In genomic region chr9:62777461-62777860, GRCm38 (mm10) we compare ENCODE assay signal across 9 mouse cellular contexts. TPM values are rescaled to one million over a fixed set of nuclear protein-coding genes. Genes with fewer than 3 reads are reported as not detected.
DNase-seq lines count a peak whose midpoint lies in the region; ATAC-seq and TF ChIP-seq lines count a peak whose summit lies in the region.
"Had no signal": no experiment of that assay in that cellular context is flagged by ENCODE, and none has a peak within 500 bp of the region (broad histone marks: within the 10 kb centered on the region; RNA-seq: fewer than 3 reads in every experiment).

No protein-coding gene starts in this region.

- H3K4me1 ChIP-seq in limb, embryonic 11.5 days (ENCODE audit: control insufficient read depth, insufficient read depth, low read length), result 0 out of 2 replicates have a peak, but pooled peaks cover 2% of the 10 kb centered on the region
- H3K4me1 ChIP-seq in midbrain, embryonic 15.5 days, result peaks cover 9% of the 10 kb centered on the region
- H3K4me1 ChIP-seq in stomach, postnatal 0 days (replicated peaks; ENCODE audit: control insufficient read depth, insufficient read depth), result no peaks in the 10 kb centered on the region

- peak; percentile 31 for DNase-seq in ovary, postnatal 10 days (ENCODE audit: low spot score)
- DNase-seq in ovary, adult 18-20 months (ENCODE audit: low spot score), result no peak
- peak; percentile 61 for DNase-seq in cerebellum, adult 8-10 months
- peak; percentile 80 for DNase-seq in forelimb bud, embryonic 11.5 days (ENCODE audit: low read depth, low spot score)
- peak; percentile 49 for DNase-seq in kidney, adult 11 months
- peak; percentile 85 for DNase-seq in limb, embryonic 11.5 days (ENCODE audit: low spot score)
- peak; percentile 62 for DNase-seq in stomach, postnatal 0 days (ENCODE audit: low spot score)

- peak; percentile 66 for ATAC-seq in limb, embryonic 11.5 days (ENCODE audit: insufficient number of reproducible peaks, low FRiP score, low TSS enrichment, low read depth)
- ATAC-seq in midbrain, embryonic 15.5 days (replicated peaks), result 0 out of 2 replicates have a peak, but pooled peaks have one; percentile 32
- ATAC-seq in stomach, postnatal 0 days (ENCODE audit: low FRiP score, low TSS enrichment), result peak; percentile 45

- WGBS in limb, embryonic 11.5 days, result 7% methylated on average over 5 of the region's 5 CpGs
- 7% methylated on average over 5 of the region's 5 CpGs for WGBS in midbrain, embryonic 15.5 days
- WGBS in stomach, postnatal 0 days, result 7% methylated on average over 5 of the region's 5 CpGs

- H3K4me2 ChIP-seq in limb, embryonic 11.5 days (ENCODE audit: low read depth, severe bottlenecking), result no peak overlapping the region
- no peak overlapping the region for H3K4me2 ChIP-seq in midbrain, embryonic 15.5 days
- no peak overlapping the region; the same call in 1 of the 2 replicates for H3K4me2 ChIP-seq in stomach, postnatal 0 days (replicated peaks; ENCODE audit: low read depth)
- H3K4me2 ChIP-seq: embryonic facial prominence, embryonic 13.5 days had no signal

- H3K4me3 ChIP-seq in limb, embryonic 11.5 days (ENCODE audit: low read depth, low read length), result no peak overlapping the region
- no peak overlapping the region for H3K4me3 ChIP-seq in midbrain, embryonic 15.5 days
- H3K4me3 ChIP-seq in stomach, postnatal 0 days (ENCODE audit: low read depth, low read length), result no peak overlapping the region
- H3K4me3 ChIP-seq: embryonic facial prominence, embryonic 13.5 days had no signal

- no peaks in the 10 kb centered on the region for H3K36me3 ChIP-seq in limb, embryonic 11.5 days (ENCODE audit: control insufficient read depth, insufficient read depth, low read length)
- H3K36me3 ChIP-seq in midbrain, embryonic 15.5 days (replicated peaks), result no peaks in the 10 kb centered on the region
- no peaks in the 10 kb centered on the region for H3K36me3 ChIP-seq in stomach, postnatal 0 days (ENCODE audit: control insufficient read depth, insufficient read depth, low read length)
- H3K36me3 ChIP-seq: embryonic facial prominence, embryonic 13.5 days had no signal

- no peak for TF ChIP-seq EP300 in stomach, postnatal 0 days (optimal IDR thresholded peaks at IDR 0.05)

- 0 out of 2 replicates have a peak overlapping the region, but pooled peaks have one; percentile 17 for H3K9ac ChIP-seq in limb, embryonic 11.5 days (ENCODE audit: low read length)
- no peak overlapping the region for H3K9ac ChIP-seq in midbrain, embryonic 15.5 days
- no peak overlapping the region for H3K9ac ChIP-seq in stomach, postnatal 0 days (ENCODE audit: low read length)
- H3K9ac ChIP-seq: embryonic facial prominence, embryonic 13.5 days had no signal

- no peaks in the 10 kb centered on the region for H3K27me3 ChIP-seq in limb, embryonic 11.5 days (ENCODE audit: control insufficient read depth, insufficient read depth, low read length)
- no peaks in the 10 kb centered on the region for H3K27me3 ChIP-seq in midbrain, embryonic 15.5 days (replicated peaks)
- no peaks in the 10 kb centered on the region for H3K27me3 ChIP-seq in stomach, postnatal 0 days (ENCODE audit: control insufficient read depth, insufficient read depth, low read length)
- H3K27me3 ChIP-seq: embryonic facial prominence, embryonic 13.5 days had no signal

- H3K27ac ChIP-seq in limb, embryonic 11.5 days (replicated peaks; ENCODE audit: low read depth, low read length), result no peak overlapping the region
- no peak overlapping the region for H3K27ac ChIP-seq in midbrain, embryonic 15.5 days
- no peak overlapping the region for H3K27ac ChIP-seq in stomach, postnatal 0 days (replicated peaks)
- H3K27ac ChIP-seq: embryonic facial prominence, embryonic 13.5 days had no signal

- H3K9me3 ChIP-seq in limb, embryonic 11.5 days (ENCODE audit: control insufficient read depth, low read length), result no peaks in the 10 kb centered on the region
- H3K9me3 ChIP-seq in midbrain, embryonic 15.5 days, result no peaks in the 10 kb centered on the region
- H3K9me3 ChIP-seq in stomach, postnatal 0 days (ENCODE audit: control insufficient read depth, low read length), result no peaks in the 10 kb centered on the region
- H3K9me3 ChIP-seq: embryonic facial prominence, embryonic 13.5 days had no signal

- peak; percentile 92 for TF ChIP-seq CTCF in stomach, postnatal 0 days (IDR thresholded peaks at IDR 0.05; ENCODE audit: low read depth)

RNA-seq across cellular contexts. Expression of gene Fem1b, which starts 34.3 kb away (rescaled TPM):
- 36.6 and 42.2 TPM in 2 replicates for polyA plus RNA-seq in limb, embryonic 11.5 days (2014; fragmentation: Nextera tagmentation; extraction: Ambion mirVana)
- 64.6 and 67.0 TPM in 2 replicates for polyA plus RNA-seq in midbrain, embryonic 15.5 days (2015; fragmentation: Nextera tagmentation; extraction: Ambion mirVana)
- 6.6 and 6.8 TPM in 2 replicates for polyA plus RNA-seq in stomach, postnatal 0 days (2015; fragmentation: Nextera tagmentation; extraction: Ambion mirVana)
